9 mouse cellular contexts compared by ENCODE assay signal in genomic region chr4:123082283-123083163, GRCm38 (mm10). TPM values are rescaled to one million over a fixed set of nuclear protein-coding genes. Genes with fewer than 3 reads are reported as not detected.
DNase-seq lines count a peak whose midpoint lies in the region; ATAC-seq lines count a peak whose summit lies in the region.
"Had no signal": no experiment of that assay in that cellular context is flagged by ENCODE, and none has a peak within 500 bp of the region (broad histone marks: within the 10 kb centered on the region; RNA-seq: fewer than 3 reads in every experiment).

No protein-coding gene starts in this region.

- no peaks in the 10 kb centered on the region for H3K36me3 ChIP-seq in limb, embryonic 13.5 days
- H3K36me3 ChIP-seq in midbrain, embryonic 16.5 days (ENCODE audit: control insufficient read depth, insufficient read depth, low read length), result no peaks in the 10 kb centered on the region
- H3K36me3 ChIP-seq: embryonic facial prominence, embryonic 13.5 days had no signal

- H3K4me3 ChIP-seq in limb, embryonic 13.5 days, result no peak overlapping the region
- H3K4me3 ChIP-seq in midbrain, embryonic 16.5 days (ENCODE audit: low read depth, low read length), result no peak overlapping the region
- H3K4me3 ChIP-seq: embryonic facial prominence, embryonic 13.5 days had no signal

- peak; percentile 67 for DNase-seq in ovary, postnatal 36 days (ENCODE audit: low spot score)
- no peak for DNase-seq in ovary, postnatal 10 days (ENCODE audit: low spot score)
- DNase-seq in cerebellum, postnatal 10 days, result peak; percentile 79 to 80
- DNase-seq in frontal cortex, postnatal 36 days (ENCODE audit: low spot score in 2 of 2), result peak; percentile 55 to 57
- peak; percentile 57 to 81 for DNase-seq in spleen, postnatal 4 days (ENCODE audit: low spot score in 2 of 2)

- WGBS in limb, embryonic 13.5 days, result 73% methylated on average over 20 of the region's 20 CpGs
- WGBS in midbrain, embryonic 16.5 days, result 65% methylated on average over 20 of the region's 20 CpGs

- no peak overlapping the region for H3K9ac ChIP-seq in limb, embryonic 13.5 days
- no peak overlapping the region; the same call in 1 of the 2 replicates for H3K9ac ChIP-seq in midbrain, embryonic 16.5 days (ENCODE audit: low read depth, low read length)
- H3K9ac ChIP-seq: embryonic facial prominence, embryonic 13.5 days had no signal

- H3K4me2 ChIP-seq in limb, embryonic 13.5 days (replicated peaks), result no peak overlapping the region
- no peak overlapping the region for H3K4me2 ChIP-seq in midbrain, embryonic 16.5 days (ENCODE audit: low read length)
- H3K4me2 ChIP-seq: embryonic facial prominence, embryonic 13.5 days had no signal

- ATAC-seq in inflammation-experienced regulatory T-cells, adult 6 months, result peak; percentile 83
- peak; percentile 48 for ATAC-seq in limb, embryonic 13.5 days (ENCODE audit: low FRiP score, low read depth)
- ATAC-seq in midbrain, embryonic 16.5 days, result peak; percentile 64; the same call in 1 of the 2 replicates

- no peaks in the 10 kb centered on the region; the same call in 1 of the 2 replicates for H3K27me3 ChIP-seq in limb, embryonic 13.5 days
- no peaks in the 10 kb centered on the region for H3K27me3 ChIP-seq in midbrain, embryonic 16.5 days (ENCODE audit: control insufficient read depth, insufficient read depth, low read depth, low read length)
- H3K27me3 ChIP-seq: embryonic facial prominence, embryonic 13.5 days had no signal

- no peak overlapping the region for H3K27ac ChIP-seq in limb, embryonic 13.5 days
- H3K27ac ChIP-seq in midbrain, embryonic 16.5 days (ENCODE audit: low read length), result no peak overlapping the region
- H3K27ac ChIP-seq: embryonic facial prominence, embryonic 13.5 days had no signal

- H3K9me3 ChIP-seq in limb, embryonic 13.5 days, result peaks cover 2% of the 10 kb centered on the region; the same call in 1 of the 2 replicates
- no peaks in the 10 kb centered on the region for H3K9me3 ChIP-seq in midbrain, embryonic 16.5 days (replicated peaks; ENCODE audit: control insufficient read depth, low read length, poor library complexity, severe bottlenecking)

- 0 out of 2 replicates have a peak, but pooled peaks cover 4% of the 10 kb centered on the region for H3K4me1 ChIP-seq in limb, embryonic 13.5 days
- no peaks in the 10 kb centered on the region for H3K4me1 ChIP-seq in midbrain, embryonic 16.5 days (ENCODE audit: control insufficient read depth, insufficient read depth, low read length)

RNA-seq across cellular contexts. Expression of gene Bmp8b, which starts 22.4 kb away (rescaled TPM):
- not detected for polyA plus RNA-seq in inflammation-experienced regulatory T-cells, adult 6 months (2017; shearing (Covaris generic))
- polyA plus RNA-seq in limb, embryonic 13.5 days (2015; fragmentation: Nextera tagmentation; extraction: Ambion mirVana), result 0.28 and 0.89 TPM in 2 replicates
- 0.44 and 0.51 TPM in 2 replicates for polyA plus RNA-seq in midbrain, embryonic 16.5 days (2015; fragmentation: Nextera tagmentation; extraction: Ambion mirVana)

RNA-seq across cellular contexts. Expression of gene Oxct2b, which starts 33.5 kb away (rescaled TPM):
- not detected for polyA plus RNA-seq in inflammation-experienced regulatory T-cells, adult 6 months (2017; shearing (Covaris generic))
- 0.10 TPM in 1 of 2 replicates, not detected in the other for polyA plus RNA-seq in limb, embryonic 13.5 days (2015; fragmentation: Nextera tagmentation; extraction: Ambion mirVana)
- polyA plus RNA-seq in midbrain, embryonic 16.5 days (2015; fragmentation: Nextera tagmentation; extraction: Ambion mirVana), result 0.54 and 0.66 TPM in 2 replicates
- polyA plus RNA-seq: embryonic facial prominence, embryonic 13.5 days had no signal

RNA-seq across cellular contexts. Expression of gene Ppie, which starts 57.2 kb away (rescaled TPM):
- polyA plus RNA-seq in inflammation-experienced regulatory T-cells, adult 6 months (2017; shearing (Covaris generic)), result 100 to 1,000 TPM in 1 of 3 experiments, 10 to 100 TPM in 2; 68.9 to 105 (median 92.0) TPM
- polyA plus RNA-seq in limb, embryonic 13.5 days (2015; fragmentation: Nextera tagmentation; extraction: Ambion mirVana), result 103 TPM in 2 replicates
- 52.1 and 58.7 TPM in 2 replicates for polyA plus RNA-seq in midbrain, embryonic 16.5 days (2015; fragmentation: Nextera tagmentation; extraction: Ambion mirVana)
